Comparison of ENCODE assay signal across 24 mouse cellular contexts in the genomic region with DNA sequence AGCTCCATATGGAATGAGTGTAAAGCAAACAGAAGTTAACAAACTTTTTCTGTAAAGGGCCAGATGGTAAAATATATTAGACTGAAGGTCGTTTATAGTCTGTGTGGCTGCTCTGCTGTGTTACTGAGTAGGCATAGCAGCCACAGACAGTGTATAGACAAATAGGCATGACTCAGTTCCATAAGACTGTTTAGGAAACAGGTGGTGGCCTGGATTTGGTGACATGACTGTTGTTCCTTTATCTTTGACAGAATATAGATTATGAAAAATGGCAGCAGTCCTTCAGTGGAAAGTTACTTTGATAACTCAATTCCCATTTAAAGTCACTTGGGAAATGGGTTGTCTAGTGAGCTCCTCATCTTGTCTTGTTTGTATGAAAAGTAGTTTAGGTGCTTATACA.
A peak's percentile ranks its signal among the peaks of the same experiment; 100 is the strongest.
DNase-seq lines count a peak whose midpoint lies in the region; ATAC-seq and TF ChIP-seq lines count a peak whose summit lies in the region.
"Had no signal": no experiment of that assay in that cellular context is flagged by ENCODE, and none has a peak within 500 bp of the region (broad histone marks: within the 10 kb centered on the region; RNA-seq: fewer than 3 reads in every experiment).

No protein-coding gene starts in this region.

- peak; percentile 35 for DNase-seq in MEL (ENCODE audit: low read depth, low spot score)
- no peak for DNase-seq in stomach, postnatal 0 days (ENCODE audit: low spot score)
- DNase-seq in embryo, embryonic 11 days: no peak
- DNase-seq in frontal cortex, postnatal 10 days (ENCODE audit: low spot score in 2 of 2): no peak
- DNase-seq: adrenal gland, adult 8-10 months; adrenal gland, postnatal 14 days; adrenal gland, postnatal 36 days; B cell, adult 2 months; cerebellum, adult 11-12 months; cerebellum, adult 2 months; cerebellum, adult 9-10 months; cerebellum, postnatal 10 days; cerebellum, postnatal 25 days; forebrain, postnatal 0 days had no signal

- 36% methylated on average over 1 of the region's 1 CpGs for WGBS in stomach, postnatal 0 days
- WGBS in liver, embryonic 12.5 days (ENCODE audit: insufficient replicate concordance): 27% methylated on average over 1 of the region's 1 CpGs

- peaks cover 76% of the 10 kb centered on the region for H3K36me3 ChIP-seq in megakaryocyte, embryonic 14.5 days (replicated peaks; ENCODE audit: low read length)
- peaks cover 3 to 5% of the 10 kb centered on the region in 2 experiments; a peak in 3 of 4 replicates for H3K36me3 ChIP-seq in MEL (ENCODE audit: control insufficient read depth in 1 of 2, insufficient read depth in 2 of 2, low read length in 2 of 2)
- peaks cover 2% of the 10 kb centered on the region; the same call in 1 of the 2 replicates for H3K36me3 ChIP-seq in stomach, postnatal 0 days (ENCODE audit: control insufficient read depth, insufficient read depth, low read length)
- H3K36me3 ChIP-seq in liver, embryonic 12.5 days: peaks cover 12% of the 10 kb centered on the region

- H3K9ac ChIP-seq in MEL (ENCODE audit: control insufficient read depth, low read depth, low read length, poor library complexity, severe bottlenecking): no peak overlapping the region
- H3K9ac ChIP-seq in stomach, postnatal 0 days (ENCODE audit: low read length): no peak overlapping the region
- no peak overlapping the region for H3K9ac ChIP-seq in liver, embryonic 12.5 days
- H3K9ac ChIP-seq: embryonic facial prominence, embryonic 12.5 days; forebrain, embryonic 13.5 days; forebrain, embryonic 15.5 days; forebrain, postnatal 0 days had no signal

- peak overlapping the region; percentile 62 for H3K4me3 ChIP-seq in megakaryocyte, embryonic 14.5 days (replicated peaks)
- no peak overlapping the region for H3K4me3 ChIP-seq in MEL (ENCODE audit: control insufficient read depth in 1 of 2, insufficient read depth in 1 of 2, low read depth in 2 of 2, low read length in 2 of 2)
- no peak overlapping the region for H3K4me3 ChIP-seq in stomach, postnatal 0 days (ENCODE audit: low read depth, low read length)
- no peak overlapping the region for H3K4me3 ChIP-seq in liver, embryonic 12.5 days
- H3K4me3 ChIP-seq: embryonic facial prominence, embryonic 10.5 days; embryonic facial prominence, embryonic 12.5 days; forebrain, embryonic 13.5 days; forebrain, embryonic 15.5 days had no signal

- no peak for TF ChIP-seq CTCF in MEL (IDR thresholded peaks at IDR 0.05 in 2 of 3, conservative IDR thresholded peaks at IDR 0.05 in 1 of 3; ENCODE audit: control insufficient read depth in 1 of 3, insufficient read depth in 1 of 3, low read depth in 2 of 3, low read length in 3 of 3, poor library complexity in 1 of 3, severe bottlenecking in 1 of 3)
- TF ChIP-seq CTCF in stomach, postnatal 0 days (IDR thresholded peaks at IDR 0.05; ENCODE audit: low read depth): no peak

- peaks cover 34% of the 10 kb centered on the region for H3K4me1 ChIP-seq in megakaryocyte, embryonic 14.5 days
- H3K4me1 ChIP-seq in MEL (ENCODE audit: control insufficient read depth in 1 of 2, insufficient read depth in 2 of 2, low read length in 2 of 2): peaks cover 0 to 4% of the 10 kb centered on the region in 2 experiments; a peak in 1 of 4 replicates
- no peaks in the 10 kb centered on the region for H3K4me1 ChIP-seq in stomach, postnatal 0 days (replicated peaks; ENCODE audit: control insufficient read depth, insufficient read depth)
- H3K4me1 ChIP-seq in liver, embryonic 12.5 days: no peaks in the 10 kb centered on the region
- H3K4me1 ChIP-seq: embryonic facial prominence, embryonic 10.5 days; embryonic facial prominence, embryonic 12.5 days; forebrain, embryonic 13.5 days; forebrain, embryonic 15.5 days had no signal

- H3K27ac ChIP-seq in MEL (ENCODE audit: control insufficient read depth, low read depth, low read length): no peak overlapping the region
- no peak overlapping the region for H3K27ac ChIP-seq in stomach, postnatal 0 days (replicated peaks)
- no peak overlapping the region for H3K27ac ChIP-seq in liver, embryonic 12.5 days
- H3K27ac ChIP-seq: embryonic facial prominence, embryonic 10.5 days; embryonic facial prominence, embryonic 12.5 days; forebrain, embryonic 13.5 days; forebrain, embryonic 15.5 days had no signal

- no peak overlapping the region for H3K4me2 ChIP-seq in stomach, postnatal 0 days (replicated peaks; ENCODE audit: low read depth)
- no peak overlapping the region for H3K4me2 ChIP-seq in liver, embryonic 12.5 days
- H3K4me2 ChIP-seq: embryonic facial prominence, embryonic 12.5 days; forebrain, embryonic 13.5 days; forebrain, embryonic 15.5 days had no signal

- TF ChIP-seq EP300 in MEL (IDR thresholded peaks at IDR 0.05; ENCODE audit: low read depth in 1 of 2, low read length in 2 of 2): peak; percentile 42 to 47; a peak in 2 of 4 replicates
- TF ChIP-seq EP300 in stomach, postnatal 0 days (optimal IDR thresholded peaks at IDR 0.05): no peak

- H3K79me2 ChIP-seq in MEL (ENCODE audit: control insufficient read depth, insufficient read depth, low read length, poor library complexity): no peaks in the 10 kb centered on the region

- no peak for ATAC-seq in megakaryocyte, adult 5-6 weeks (ENCODE audit: poor library complexity, severe bottlenecking)
- ATAC-seq in megakaryocyte progenitor cell, adult 5-6 weeks (replicated peaks; ENCODE audit: poor library complexity): 0 out of 2 replicates have a peak, but pooled peaks have one; percentile 26
- ATAC-seq in stomach, postnatal 0 days (ENCODE audit: low FRiP score, low TSS enrichment): 0 out of 2 replicates have a peak, but pooled peaks have one; percentile 64
- no peak for ATAC-seq in liver, embryonic 12.5 days
- ATAC-seq: activated CD4-positive, CD25-positive, alpha-beta regulatory T cell, adult 4 months; forebrain, embryonic 13.5 days; forebrain, embryonic 15.5 days; forebrain, postnatal 0 days; Patski had no signal

- H3K27me3 ChIP-seq in megakaryocyte, embryonic 14.5 days (replicated peaks): no peaks in the 10 kb centered on the region
- no peaks in the 10 kb centered on the region for H3K27me3 ChIP-seq in MEL (ENCODE audit: control insufficient read depth in 1 of 2, insufficient read depth in 2 of 2, low read length in 2 of 2)
- H3K27me3 ChIP-seq in stomach, postnatal 0 days (ENCODE audit: control insufficient read depth, insufficient read depth, low read length): no peaks in the 10 kb centered on the region
- no peaks in the 10 kb centered on the region for H3K27me3 ChIP-seq in liver, embryonic 12.5 days (replicated peaks)
- H3K27me3 ChIP-seq: embryonic facial prominence, embryonic 12.5 days; forebrain, embryonic 13.5 days; forebrain, embryonic 15.5 days; Patski had no signal

- no peak for TF ChIP-seq POLR2A in MEL (IDR thresholded peaks at IDR 0.05; ENCODE audit: control insufficient read depth in 1 of 2, insufficient read depth in 1 of 2, low read depth in 1 of 2, low read length in 2 of 2, poor library complexity in 1 of 2)

- no peaks in the 10 kb centered on the region for H3K9me3 ChIP-seq in megakaryocyte, embryonic 14.5 days
- no peaks in the 10 kb centered on the region for H3K9me3 ChIP-seq in MEL (replicated peaks; ENCODE audit: insufficient read depth, low read length)
- no peaks in the 10 kb centered on the region for H3K9me3 ChIP-seq in stomach, postnatal 0 days (ENCODE audit: control insufficient read depth, low read length)
- H3K9me3 ChIP-seq in liver, embryonic 12.5 days (replicated peaks): no peaks in the 10 kb centered on the region
- H3K9me3 ChIP-seq: embryonic facial prominence, embryonic 10.5 days; embryonic facial prominence, embryonic 12.5 days; forebrain, embryonic 13.5 days; forebrain, embryonic 15.5 days had no signal

- TF ChIP-seq RAD21 in MEL (IDR thresholded peaks at IDR 0.05; ENCODE audit: low read depth, low read length): no peak

TF ChIP-seq in MEL, 35 proteins besides CTCF, POLR2A, EP300 and RAD21:
- peak; percentile 55; the same call in 1 of the 2 replicates for TF ChIP-seq ETS1 (IDR thresholded peaks at IDR 0.05; ENCODE audit: low read depth, low read length)
- TF ChIP-seq TCF12 (IDR thresholded peaks at IDR 0.05; ENCODE audit: low read depth, low read length): peak; percentile 36; the same call in 1 of the 2 replicates
- TF ChIP-seq USF2 (IDR thresholded peaks at IDR 0.05; ENCODE audit: borderline replicate concordance in 1 of 2, insufficient read depth in 1 of 2, low read depth in 1 of 2, low read length in 2 of 2): no peak
- TF ChIP-seq GABPA (IDR thresholded peaks at IDR 0.05; ENCODE audit: low read depth, low read length): no peak

Comparison
In these comparisons a context has a peak if more than half of its experiments do, and no peak if none do; other contexts are left out.
1. ATAC-seq: peak in megakaryocyte progenitor cell, adult 5-6 weeks (single experiment) and stomach, postnatal 0 days (single experiment); none in megakaryocyte, adult 5-6 weeks (single experiment) and liver, embryonic 12.5 days (single experiment).